Mouse (Mus musculus): ENCODE measurements at regions not wholly inside any gene's neighbourhood (a gene's known extent, or its start where the extent isn't known, plus 50 kb on each side); places are given as distances from the start of the nearest gene placed in this dataset.
"Not testable (repeated sequence)": the region's sequence is repeated elsewhere in the genome, so short reads cannot be mapped to it uniquely, and the experiment has no call there.

- intact Hi-C loops (cut with DNase I), result no loop called here
- DNase-seq, result no peak
Observed at GRCm38 (mm10) chr17:13547657-13548360, 193.4 kb downstream of the Tcp10c start.

GRCm38 (mm10) chr17:13549975-13550895, 195.9 kb downstream of the Tcp10c start:
- intact Hi-C loops (cut with DNase I), result no loop called here
- peak; percentile 33 for DNase-seq

- DNase-seq; intact Hi-C loops (cut with DNase I): not testable (repeated sequence)
Observed at GRCm38 (mm10) chr17:13550896-13551267, 196.5 kb downstream of the Tcp10c start.

GRCm38 (mm10) chr17:13551693-13552404, 197.5 kb downstream of the Tcp10c start:
- intact Hi-C loops (cut with DNase I); DNase-seq: not testable (repeated sequence)

- intact Hi-C loops (cut with DNase I); DNase-seq: not testable (repeated sequence)
Observed at GRCm38 (mm10) chr17:13552840-13553239, 198.5 kb downstream of the Tcp10c start.

- intact Hi-C loops (cut with DNase I); DNase-seq: not testable (repeated sequence)
Observed at GRCm38 (mm10) chr17:13555311-13556059, 201.1 kb downstream of the Tcp10c start.

- not testable (repeated sequence) for DNase-seq
Observed at GRCm38 (mm10) chr17:13556060-13556660, 201.8 kb downstream of the Tcp10c start.

GRCm38 (mm10) chr17:13558863-13559262, 201.5 kb upstream of the Afdn start:
- intact Hi-C loops (cut with DNase I), result no loop called here
- no peak for DNase-seq

More at GRCm38 (mm10) chr17:13556060-13556660, 201.8 kb downstream of the Tcp10c start:
- intact Hi-C loops (cut with DNase I), result not testable (repeated sequence)

- no peak for DNase-seq
Observed at GRCm38 (mm10) chr17:13561342-13561741, 199.0 kb upstream of the Afdn start.

GRCm38 (mm10) chr17:13562974-13563373, 197.4 kb upstream of the Afdn start:
- DNase-seq, result no peak
- intact Hi-C loops (cut with DNase I), result no loop called here

More at GRCm38 (mm10) chr17:13561342-13561741, 199.0 kb upstream of the Afdn start:
- intact Hi-C loops (cut with DNase I), result no loop called here

- intact Hi-C loops (cut with DNase I), result no loop called here
Observed at GRCm38 (mm10) chr17:13564800-13565199, 195.5 kb upstream of the Afdn start.

GRCm38 (mm10) chr17:13566680-13567079, 193.7 kb upstream of the Afdn start:
- intact Hi-C loops (cut with DNase I), result no loop called here
- no peak for DNase-seq

More at GRCm38 (mm10) chr17:13564800-13565199, 195.5 kb upstream of the Afdn start:
- DNase-seq, result no peak

GRCm38 (mm10) chr17:13567183-13567582, 193.2 kb upstream of the Afdn start:
- DNase-seq, result no peak
- intact Hi-C loops (cut with DNase I), result no loop called here

- intact Hi-C loops (cut with DNase I), result no loop called here
- no peak for DNase-seq
Observed at GRCm38 (mm10) chr17:13570796-13571195, 189.5 kb upstream of the Afdn start.

GRCm38 (mm10) chr17:13572204-13572833, 188.0 kb upstream of the Afdn start:
- intact Hi-C loops (cut with DNase I), result no loop called here
- no peak for DNase-seq

GRCm38 (mm10) chr17:13573036-13573435, 187.3 kb upstream of the Afdn start:
- DNase-seq, result no peak
- intact Hi-C loops (cut with DNase I), result no loop called here

GRCm38 (mm10) chr17:13574122-13574521, 186.2 kb upstream of the Afdn start:
- intact Hi-C loops (cut with DNase I), result no loop called here
- no peak for DNase-seq

GRCm38 (mm10) chr17:13574682-13575444, 185.5 kb upstream of the Afdn start:
- intact Hi-C loops (cut with DNase I), result no loop called here

GRCm38 (mm10) chr17:13577798-13578197, 182.5 kb upstream of the Afdn start:
- intact Hi-C loops (cut with DNase I), result no loop called here
- DNase-seq, result no peak

More at GRCm38 (mm10) chr17:13574682-13575444, 185.5 kb upstream of the Afdn start:
- no peak for DNase-seq

Measured in left cerebral cortex, postnatal 4 days (tissue).